Mouse (Mus musculus) MEL (cell line): Measurements from ENCODE around the gene Lhfpl3.

Experiments used
- CTCF ChIP-seq, 3 experiments: IDR thresholded peaks in 2 of 3; conservative IDR thresholded peaks in 1 of 3; 2 replicates each; pipeline ENCODE4 v1.5.1; 2011 to 2012; ENCODE audit warnings: low read length in 3 of 3, low read depth in 2 of 3, mild to moderate bottlenecking in 2 of 3, improper control_type of control experiment in 1 of 3, inconsistent platforms in 1 of 3, mixed read lengths in 1 of 3, moderate library complexity in 1 of 3; ENCODE audit not compliant: control insufficient read depth in 1 of 3, insufficient read depth in 1 of 3, poor library complexity in 1 of 3, severe bottlenecking in 1 of 3
- ELF1 ChIP-seq: IDR thresholded peaks from 2 replicates; pipeline ENCODE4 v1.6.1; 2014; ENCODE audit warnings: low read depth, mild to moderate bottlenecking, inconsistent platforms, low read length, improper control_type of control experiment, moderate library complexity
- EP300 ChIP-seq, 2 experiments: IDR thresholded peaks; 2 replicates each; pipeline ENCODE4 v1.6.1; 2011; ENCODE audit warnings: improper control_type of control experiment in 2 of 2, low read length in 2 of 2, low read depth in 1 of 2, mild to moderate bottlenecking in 1 of 2
- ETS1 ChIP-seq: IDR thresholded peaks from 2 replicates; pipeline ENCODE4 v1.6.1; 2012; ENCODE audit warnings: low read depth, mild to moderate bottlenecking, inconsistent platforms, low read length, improper control_type of control experiment, moderate library complexity
- GATA1 ChIP-seq: IDR thresholded peaks from 2 replicates; pipeline ENCODE4 v1.6.1; 2011; ENCODE audit warnings: low read depth, low read length, improper control_type of control experiment
- MAFK ChIP-seq: IDR thresholded peaks from 2 replicates; pipeline ENCODE4 v1.6.1; 2011; ENCODE audit warnings: low read depth, mild to moderate bottlenecking, low read length, improper control_type of control experiment, borderline replicate concordance
- USF1 ChIP-seq: IDR thresholded peaks from 2 replicates; pipeline ENCODE4 v1.6.1; 2014; ENCODE audit warnings: low read depth, mild to moderate bottlenecking, inconsistent platforms, low read length, improper control_type of control experiment, moderate library complexity
- USF2 ChIP-seq, 2 experiments: IDR thresholded peaks; 2 replicates each; pipeline ENCODE4 v1.6.1; 2011 to 2012; ENCODE audit warnings: improper control_type of control experiment in 2 of 2, low read length in 2 of 2, borderline replicate concordance in 1 of 2, inconsistent platforms in 1 of 2, low read depth in 1 of 2, mild to moderate bottlenecking in 1 of 2; ENCODE audit not compliant: insufficient read depth in 1 of 2

GRCm38 (mm10) chr5:23015587-23016335 is 269.9 kb downstream of the Lhfpl3 start:
- TF ChIP-seq MAFK (no peak), EP300 (IDR thresholded peaks at IDR 0.05; ENCODE audit: low read depth in 1 of 2, low read length in 2 of 2) (no peak), GATA1 (no peak), ELF1 (no peak), USF1 (no peak), ETS1 (no peak), CTCF (IDR thresholded peaks at IDR 0.05 in 2 of 3, conservative IDR thresholded peaks at IDR 0.05 in 1 of 3; ENCODE audit: control insufficient read depth in 1 of 3, insufficient read depth in 1 of 3, low read depth in 2 of 3, low read length in 3 of 3, poor library complexity in 1 of 3, severe bottlenecking in 1 of 3) (no peak), USF2 (IDR thresholded peaks at IDR 0.05; ENCODE audit: borderline replicate concordance in 1 of 2, insufficient read depth in 1 of 2, low read depth in 1 of 2, low read length in 2 of 2) (no peak)
